Mouse (Mus musculus) testis, adult 2 months (tissue): ENCODE measurements around the gene Marf1. TPM values are rescaled to one million over a fixed set of nuclear protein-coding genes. Genes with fewer than 3 reads are reported as not detected.

Source experiments
- H3K27ac ChIP-seq: fragments of 200-500 bp; 2 replicates; pipeline ENCODE4 v1.5.1; 2012; ENCODE audit warnings: low read depth, low read length; ENCODE audit not compliant: control insufficient read depth, insufficient read depth
- H3K27me3 ChIP-seq: fragments of 200-500 bp; 2 replicates; pipeline ENCODE4 v1.6.1; 2012; ENCODE audit warnings: mild to moderate bottlenecking, low read length, moderate library complexity; ENCODE audit not compliant: control insufficient read depth, insufficient read depth
- H3K36me3 ChIP-seq: fragments of 200-500 bp; 2 replicates; pipeline ENCODE4 v1.6.1; 2012; ENCODE audit warnings: mild to moderate bottlenecking, low read length; ENCODE audit not compliant: control insufficient read depth, insufficient read depth
- H3K4me1 ChIP-seq: fragments of 200-500 bp; 2 replicates; pipeline ENCODE4 v1.6.1; 2012; ENCODE audit warnings: low read length; ENCODE audit not compliant: control insufficient read depth, insufficient read depth
- H3K4me3 ChIP-seq: fragments of 200-500 bp; 2 replicates; pipeline ENCODE4 v1.5.1; 2012; ENCODE audit warnings: low read depth, mild to moderate bottlenecking, low read length, moderate library complexity, mixed read lengths; ENCODE audit not compliant: control insufficient read depth
- CTCF ChIP-seq: fragments of 200-500 bp; IDR thresholded peaks from 2 replicates; pipeline ENCODE4 v1.5.1; 2012; ENCODE audit warnings: low read depth, mild to moderate bottlenecking, inconsistent platforms, low read length, moderate library complexity; ENCODE audit not compliant: control insufficient read depth, insufficient read depth, insufficient replicate concordance
- POLR2A ChIP-seq: fragments of 200-500 bp; IDR thresholded peaks from 2 replicates; pipeline ENCODE4 v1.6.1; 2012; ENCODE audit warnings: low read depth, mild to moderate bottlenecking, inconsistent platforms, low read length, moderate library complexity; ENCODE audit not compliant: control insufficient read depth
- polyA plus RNA-seq: library from polyadenylated mRNA; depleted of rRNA; stranded (reverse); fragments of >200 nt; gene quantifications from 2 replicates; pipeline ENCODE4 v1.2.3, GENCODE M21; 2012; rRNA removed

Gene Marf1
- polyA plus RNA-seq: 9.4 and 10.5 TPM in 2 replicates

GRCm38 (mm10) chr16:14162988-14163416 is at the start of gene Marf1, which contains the start of gene Nde1:
Gene Marf1 (minus strand): TSS chr16:14163351.
Gene Nde1 (plus strand): TSS chr16:14163275.
- H3K36me3 ChIP-seq: no peaks in the 10 kb centered on the region
- peak within 1 kb of the TSS; percentile 76 for H3K27ac ChIP-seq
- TF ChIP-seq CTCF (no peak), POLR2A (peak; percentile 70)
- peaks cover 2% of the 10 kb centered on the region for H3K4me1 ChIP-seq
- H3K27me3 ChIP-seq: no peaks in the 10 kb centered on the region
- H3K4me3 ChIP-seq: peak within 1 kb of the TSS; percentile 88

GRCm38 (mm10) chr16:14198798-14199197 is 35.6 kb upstream of the Marf1 start:
- Histone ChIP-seq H3K27ac (no peak overlapping the region), H3K36me3 (no peaks in the 10 kb centered on the region), H3K27me3 (no peaks in the 10 kb centered on the region), H3K4me1 (no peaks in the 10 kb centered on the region), H3K4me3 (no peak overlapping the region)
- TF ChIP-seq CTCF: no peak
- no peak for TF ChIP-seq POLR2A

- TF ChIP-seq POLR2A: no peak
- TF ChIP-seq CTCF: no peak
- Histone ChIP-seq H3K4me1 (no peaks in the 10 kb centered on the region), H3K27me3 (no peaks in the 10 kb centered on the region), H3K4me3 (no peak overlapping the region), H3K36me3 (no peaks in the 10 kb centered on the region), H3K27ac (no peak overlapping the region)
Observed at GRCm38 (mm10) chr16:14195427-14195826, 32.3 kb upstream of the Marf1 start.

- Histone ChIP-seq H3K27ac (no peak overlapping the region), H3K36me3 (no peaks in the 10 kb centered on the region), H3K4me3 (no peak overlapping the region), H3K27me3 (no peaks in the 10 kb centered on the region), H3K4me1 (no peaks in the 10 kb centered on the region)
- TF ChIP-seq POLR2A: no peak
- TF ChIP-seq CTCF: no peak
Observed at GRCm38 (mm10) chr16:14194164-14194950, 31.2 kb upstream of the Marf1 start.

- TF ChIP-seq CTCF (no peak), POLR2A (no peak)
- no peaks in the 10 kb centered on the region for H3K4me1 ChIP-seq
- H3K36me3 ChIP-seq: no peaks in the 10 kb centered on the region
- no peak overlapping the region for H3K4me3 ChIP-seq
- peak overlapping the region; percentile 64 for H3K27ac ChIP-seq
- H3K27me3 ChIP-seq: no peaks in the 10 kb centered on the region
Observed at GRCm38 (mm10) chr16:14185516-14185915, 22.4 kb upstream of the Marf1 start.

GRCm38 (mm10) chr16:14183856-14184255 is 20.7 kb upstream of the Marf1 start:
- H3K36me3 ChIP-seq: no peaks in the 10 kb centered on the region
- no peak overlapping the region for H3K27ac ChIP-seq
- TF ChIP-seq POLR2A: no peak
- TF ChIP-seq CTCF: no peak
- no peaks in the 10 kb centered on the region for H3K27me3 ChIP-seq
- no peak overlapping the region for H3K4me3 ChIP-seq
- H3K4me1 ChIP-seq: no peaks in the 10 kb centered on the region

GRCm38 (mm10) chr16:14182360-14182759 is 19.2 kb upstream of the Marf1 start:
- TF ChIP-seq CTCF (no peak), POLR2A (no peak)
- H3K27me3 ChIP-seq: no peaks in the 10 kb centered on the region
- no peak overlapping the region for H3K4me3 ChIP-seq
- H3K27ac ChIP-seq: no peak overlapping the region
- H3K4me1 ChIP-seq: no peaks in the 10 kb centered on the region
- no peaks in the 10 kb centered on the region for H3K36me3 ChIP-seq
